In genomic region chr11:69016755-69017154, GRCm38 (mm10) we compare ENCODE assay signal across 10 mouse cellular contexts. TPM values are rescaled to one million over a fixed set of nuclear protein-coding genes. Genes with fewer than 3 reads are reported as not detected.
DNase-seq lines count a peak whose midpoint lies in the region; ATAC-seq and TF ChIP-seq lines count a peak whose summit lies in the region.
"Had no signal": no experiment of that assay in that cellular context is flagged by ENCODE, and none has a peak within 500 bp of the region (broad histone marks: within the 10 kb centered on the region; RNA-seq: fewer than 3 reads in every experiment).

No protein-coding gene starts in this region.

- TF ChIP-seq EP300 in CH12.LX (IDR thresholded peaks at IDR 0.05; ENCODE audit: low read length): no peak

- peaks cover 8% of the 10 kb centered on the region for H3K4me1 ChIP-seq in heart, embryonic 11.5 days (ENCODE audit: control insufficient read depth, insufficient read depth, low read length)
- peaks cover 5 to 28% of the 10 kb centered on the region in 2 experiments; a peak in 3 of 4 replicates for H3K4me1 ChIP-seq in CH12.LX (ENCODE audit: control insufficient read depth in 1 of 2, insufficient read depth in 2 of 2)
- peaks cover 17% of the 10 kb centered on the region for H3K4me1 ChIP-seq in forebrain, embryonic 13.5 days
- H3K4me1 ChIP-seq in liver, embryonic 13.5 days (replicated peaks): peaks cover 46% of the 10 kb centered on the region

- H3K4me3 ChIP-seq in heart, embryonic 11.5 days (ENCODE audit: low read depth, low read length): peak overlapping the region; percentile 74
- H3K4me3 ChIP-seq in CH12.LX (replicated peaks in 1 of 3; ENCODE audit: low read depth in 2 of 3, low read length in 2 of 3, poor library complexity in 1 of 3): peak overlapping the region; percentile 66 to 80 (median 70)
- peak overlapping the region; percentile 69 for H3K4me3 ChIP-seq in forebrain, embryonic 13.5 days
- H3K4me3 ChIP-seq in liver, embryonic 13.5 days (replicated peaks): peak overlapping the region; percentile 65

- no peak overlapping the region; the same call in 1 of the 2 replicates for H3K27ac ChIP-seq in heart, embryonic 11.5 days (ENCODE audit: low read depth, low read length)
- H3K27ac ChIP-seq in CH12.LX (ENCODE audit: insufficient read depth, low read depth): peak overlapping the region; percentile 49
- H3K27ac ChIP-seq in forebrain, embryonic 13.5 days: peak overlapping the region; percentile 90; the same call in 1 of the 2 replicates
- peak overlapping the region; percentile 93 for H3K27ac ChIP-seq in liver, embryonic 13.5 days

- no peak for TF ChIP-seq POLR2A in CH12.LX (IDR thresholded peaks at IDR 0.05; ENCODE audit: low read depth, low read length)

- H3K27me3 ChIP-seq in heart, embryonic 11.5 days (ENCODE audit: control insufficient read depth, insufficient read depth, low read length): no peaks in the 10 kb centered on the region
- no peaks in the 10 kb centered on the region for H3K27me3 ChIP-seq in CH12.LX (replicated peaks)
- H3K27me3 ChIP-seq in forebrain, embryonic 13.5 days: no peaks in the 10 kb centered on the region
- no peaks in the 10 kb centered on the region for H3K27me3 ChIP-seq in liver, embryonic 13.5 days

- H3K9me3 ChIP-seq in heart, embryonic 11.5 days (replicated peaks; ENCODE audit: control insufficient read depth, low read length): no peaks in the 10 kb centered on the region
- H3K9me3 ChIP-seq in CH12.LX (replicated peaks; ENCODE audit: low read length): no peaks in the 10 kb centered on the region
- H3K9me3 ChIP-seq in forebrain, embryonic 13.5 days (replicated peaks): no peaks in the 10 kb centered on the region
- no peaks in the 10 kb centered on the region for H3K9me3 ChIP-seq in liver, embryonic 13.5 days (replicated peaks)

- 59% methylated on average over 3 of the region's 3 CpGs for WGBS in heart, embryonic 11.5 days (ENCODE audit: insufficient replicate concordance)
- 62% methylated on average over 3 of the region's 3 CpGs for WGBS in forebrain, embryonic 13.5 days
- WGBS in liver, embryonic 13.5 days (ENCODE audit: insufficient replicate concordance): 63% methylated on average over 3 of the region's 3 CpGs

- peaks cover 18% of the 10 kb centered on the region for H3K79me2 ChIP-seq in CH12.LX (replicated peaks; ENCODE audit: control insufficient read depth, extremely low read depth, insufficient read depth, poor library complexity, severe bottlenecking)

- DNase-seq in heart, adult 18-20 months: no peak
- peak; percentile 52 for DNase-seq in CH12.LX (ENCODE audit: extremely low read depth)
- no peak for DNase-seq in liver, embryonic 13.5 days
- DNase-seq in frontal cortex, postnatal 10 days (ENCODE audit: low spot score in 2 of 2): no peak
- no peak for DNase-seq in left cerebral cortex, adult 9 months (ENCODE audit: low spot score in 2 of 2)
- DNase-seq: cerebellum, adult 11 months; layer of hippocampus, adult 9-11 months had no signal

- TF ChIP-seq RAD21 in CH12.LX (IDR thresholded peaks at IDR 0.05; ENCODE audit: low read depth, low read length): no peak

- dilution Hi-C loops in CH12.LX (cut with MboI; ENCODE audit: extremely low pct_ligation_motif_present, extremely low pct_unique_long_range_greater_than_20kb, low sequenced_read_pairs): no loop called here

- no peak for ATAC-seq in heart, embryonic 11.5 days (replicated peaks; ENCODE audit: insufficient number of reproducible peaks, low FRiP score, low TSS enrichment)
- no peak for ATAC-seq in forebrain, embryonic 13.5 days
- ATAC-seq in liver, embryonic 13.5 days (ENCODE audit: low read depth): no peak
- no peak for ATAC-seq in erythroid progenitor cell, adult 5-6 weeks (replicated peaks; ENCODE audit: low FRiP score, poor library complexity, severe bottlenecking)

- in situ Hi-C loops in CH12.LX (cut with MboI; ENCODE audit: low pct_ligation_motif_present, low pct_unique_long_range_greater_than_20kb, low sequenced_read_pairs): no loop called here

- no peak for TF ChIP-seq CTCF in CH12.LX (conservative IDR thresholded peaks at IDR 0.05 in 1 of 2, IDR thresholded peaks at IDR 0.05 in 1 of 2; ENCODE audit: low read depth in 2 of 2, low read length in 2 of 2)

- H3K36me3 ChIP-seq in heart, embryonic 11.5 days (ENCODE audit: control insufficient read depth, insufficient read depth, low read length): peaks cover under 1% of the 10 kb centered on the region; the same call in 1 of the 2 replicates
- H3K36me3 ChIP-seq in CH12.LX (replicated peaks in 1 of 2; ENCODE audit: control insufficient read depth in 1 of 2, insufficient read depth in 1 of 2, low read length in 1 of 2): peaks cover 8 to 20% of the 10 kb centered on the region in 2 experiments
- peaks cover 7% of the 10 kb centered on the region for H3K36me3 ChIP-seq in forebrain, embryonic 13.5 days (ENCODE audit: poor library complexity, severe bottlenecking)
- H3K36me3 ChIP-seq in liver, embryonic 13.5 days: peaks cover 8% of the 10 kb centered on the region

- peak overlapping the region; percentile 72 for H3K4me2 ChIP-seq in heart, embryonic 11.5 days
- peak overlapping the region; percentile 69 for H3K4me2 ChIP-seq in CH12.LX (ENCODE audit: insufficient read depth, low read depth, poor library complexity, severe bottlenecking)
- peak overlapping the region; percentile 69 for H3K4me2 ChIP-seq in forebrain, embryonic 13.5 days
- peak overlapping the region; percentile 77 for H3K4me2 ChIP-seq in liver, embryonic 13.5 days

- H3K9ac ChIP-seq in heart, embryonic 11.5 days (ENCODE audit: low read depth, low read length): peak overlapping the region; percentile 98
- peak overlapping the region; percentile 97 for H3K9ac ChIP-seq in CH12.LX (ENCODE audit: insufficient read depth, low read depth)
- peak overlapping the region; percentile 86 for H3K9ac ChIP-seq in forebrain, embryonic 13.5 days
- H3K9ac ChIP-seq in liver, embryonic 13.5 days: peak overlapping the region; percentile 82

RNA-seq across cellular contexts. Expression of gene Ctc1, which starts 1.0 kb away (rescaled TPM):
- polyA plus RNA-seq in heart, embryonic 11.5 days (2014; fragmentation: Nextera tagmentation; extraction: Ambion mirVana): 41.3 and 48.3 TPM in 2 replicates
- 10 to 100 TPM; 10.9 to 13.9 TPM for total RNA-seq in heart, adult 18-20 months (2021)
- total RNA-seq in CH12.LX (2012; rRNA removed): 40.1 and 44.8 TPM in 2 replicates
- 20.5 and 22.7 TPM in 2 replicates for total RNA-seq in CH12.LX (2014; rRNA removed)
- 44.1 and 69.8 TPM in 2 replicates for polyA plus RNA-seq in CH12.LX (2012; ENCODE audit: insufficient read length, low read depth)
- 55.6 and 67.4 TPM in 2 replicates for polyA plus RNA-seq in forebrain, embryonic 13.5 days (2015; fragmentation: Nextera tagmentation; extraction: Ambion mirVana)
- polyA plus RNA-seq in liver, embryonic 13.5 days (2015; fragmentation: Nextera tagmentation; extraction: Ambion mirVana): 16.9 and 20.3 TPM in 2 replicates
- 36.0 and 54.5 TPM in 2 replicates for total RNA-seq in erythroid progenitor cell, adult 5-6 weeks (2015; ENCODE audit: low replicate concordance)
- total RNA-seq in erythroid progenitor cell, adult 5-6 weeks (2017; ENCODE audit: low replicate concordance): 16.7 and 27.1 TPM in 2 replicates

RNA-seq across cellular contexts. Expression of gene Pfas, which starts 8.5 kb away (rescaled TPM):
- polyA plus RNA-seq in heart, embryonic 11.5 days (2014; fragmentation: Nextera tagmentation; extraction: Ambion mirVana): 17.3 and 24.0 TPM in 2 replicates
- total RNA-seq in heart, adult 18-20 months (2021): 1 to 10 TPM; 5.4 to 6.2 TPM
- total RNA-seq in CH12.LX (2012; rRNA removed) (110 and 132 TPM in 2 replicates), CH12.LX (2014; rRNA removed) (61.9 and 65.0 TPM in 2 replicates)
- 66.5 and 72.9 TPM in 2 replicates for polyA plus RNA-seq in CH12.LX (2012; ENCODE audit: insufficient read length, low read depth)
- 34.9 and 37.7 TPM in 2 replicates for polyA plus RNA-seq in forebrain, embryonic 13.5 days (2015; fragmentation: Nextera tagmentation; extraction: Ambion mirVana)
- 32.4 and 33.2 TPM in 2 replicates for polyA plus RNA-seq in liver, embryonic 13.5 days (2015; fragmentation: Nextera tagmentation; extraction: Ambion mirVana)
- 11.7 and 15.1 TPM in 2 replicates for total RNA-seq in erythroid progenitor cell, adult 5-6 weeks (2015; ENCODE audit: low replicate concordance)
- total RNA-seq in erythroid progenitor cell, adult 5-6 weeks (2017; ENCODE audit: low replicate concordance): 16.1 and 23.4 TPM in 2 replicates

RNA-seq across cellular contexts. Expression of gene Aurkb, which starts 28.7 kb away (rescaled TPM):
- polyA plus RNA-seq in heart, embryonic 11.5 days (2014; fragmentation: Nextera tagmentation; extraction: Ambion mirVana): 89.2 and 89.6 TPM in 2 replicates
- total RNA-seq in heart, adult 18-20 months (2021): 1 to 10 TPM in 1 of 2 experiments, under 1 TPM in 1; 0.67 to 1.5 TPM
- total RNA-seq in CH12.LX (2012; rRNA removed): 170 and 177 TPM in 2 replicates
- 181 and 190 TPM in 2 replicates for total RNA-seq in CH12.LX (2014; rRNA removed)
- polyA plus RNA-seq in CH12.LX (2012; ENCODE audit: insufficient read length, low read depth): 178 and 200 TPM in 2 replicates
- polyA plus RNA-seq in forebrain, embryonic 13.5 days (2015; fragmentation: Nextera tagmentation; extraction: Ambion mirVana): 143 and 149 TPM in 2 replicates
- 116 and 123 TPM in 2 replicates for polyA plus RNA-seq in liver, embryonic 13.5 days (2015; fragmentation: Nextera tagmentation; extraction: Ambion mirVana)
- 328 and 403 TPM in 2 replicates for total RNA-seq in erythroid progenitor cell, adult 5-6 weeks (2015; ENCODE audit: low replicate concordance)
- 422 and 478 TPM in 2 replicates for total RNA-seq in erythroid progenitor cell, adult 5-6 weeks (2017; ENCODE audit: low replicate concordance)

RNA-seq across cellular contexts. Expression of gene Rangrf, which starts 41.8 kb away (rescaled TPM):
- 67.0 and 70.6 TPM in 2 replicates for polyA plus RNA-seq in heart, embryonic 11.5 days (2014; fragmentation: Nextera tagmentation; extraction: Ambion mirVana)
- 100 to 1,000 TPM in 1 of 2 experiments, 10 to 100 TPM in 1; 87.5 to 102 TPM for total RNA-seq in heart, adult 18-20 months (2021)
- total RNA-seq in CH12.LX (2012; rRNA removed) (106 and 160 TPM in 2 replicates), CH12.LX (2014; rRNA removed) (154 and 158 TPM in 2 replicates)
- 95.5 and 111 TPM in 2 replicates for polyA plus RNA-seq in CH12.LX (2012; ENCODE audit: insufficient read length, low read depth)
- 46.8 and 49.3 TPM in 2 replicates for polyA plus RNA-seq in forebrain, embryonic 13.5 days (2015; fragmentation: Nextera tagmentation; extraction: Ambion mirVana)
- polyA plus RNA-seq in liver, embryonic 13.5 days (2015; fragmentation: Nextera tagmentation; extraction: Ambion mirVana): 52.4 and 53.5 TPM in 2 replicates
- 6.8 and 13.4 TPM in 2 replicates for total RNA-seq in erythroid progenitor cell, adult 5-6 weeks (2015; ENCODE audit: low replicate concordance)
- total RNA-seq in erythroid progenitor cell, adult 5-6 weeks (2017; ENCODE audit: low replicate concordance): 2.7 TPM in 2 replicates

RNA-seq across cellular contexts. Expression of gene Borcs6, which starts 42.8 kb away (rescaled TPM):
- 7.7 and 9.8 TPM in 2 replicates for polyA plus RNA-seq in heart, embryonic 11.5 days (2014; fragmentation: Nextera tagmentation; extraction: Ambion mirVana)
- 10 to 100 TPM; 16.7 to 19.3 TPM for total RNA-seq in heart, adult 18-20 months (2021)
- total RNA-seq in CH12.LX (2012; rRNA removed): 9.7 and 11.1 TPM in 2 replicates
- 5.1 and 7.3 TPM in 2 replicates for total RNA-seq in CH12.LX (2014; rRNA removed)
- 5.4 and 6.2 TPM in 2 replicates for polyA plus RNA-seq in CH12.LX (2012; ENCODE audit: insufficient read length, low read depth)
- polyA plus RNA-seq in forebrain, embryonic 13.5 days (2015; fragmentation: Nextera tagmentation; extraction: Ambion mirVana): 6.6 and 7.9 TPM in 2 replicates
- 3.5 TPM in 2 replicates for polyA plus RNA-seq in liver, embryonic 13.5 days (2015; fragmentation: Nextera tagmentation; extraction: Ambion mirVana)
- 2.9 and 4.7 TPM in 2 replicates for total RNA-seq in erythroid progenitor cell, adult 5-6 weeks (2015; ENCODE audit: low replicate concordance)
- total RNA-seq in erythroid progenitor cell, adult 5-6 weeks (2017; ENCODE audit: low replicate concordance): 2.2 and 3.1 TPM in 2 replicates
